Mouse (Mus musculus): ENCODE measurements around the gene Wdr53. TPM values are rescaled to one million over a fixed set of nuclear protein-coding genes. Genes with fewer than 3 reads are reported as not detected.
"Not testable (repeated sequence)": the region's sequence is repeated elsewhere in the genome, so short reads cannot be mapped to it uniquely, and the experiment has no call there.

Wdr53 gene
- polyA plus RNA-seq, 1 experiment from 2014 or later, result 16.0 TPM

- Histone ChIP-seq H3K27me3 (ENCODE audit: control insufficient read depth, insufficient read depth, low read depth, low read length) (no peaks in the 10 kb centered on the region), H3K4me2 (ENCODE audit: low read length) (no peak overlapping the region), H3K4me1 (ENCODE audit: control insufficient read depth, insufficient read depth, low read length) (peaks cover 28% of the 10 kb centered on the region), H3K36me3 (ENCODE audit: control insufficient read depth, insufficient read depth, low read length) (no peaks in the 10 kb centered on the region), H3K4me3 (ENCODE audit: low read depth, low read length) (no peak overlapping the region), H3K9me3 (replicated peaks; ENCODE audit: control insufficient read depth, low read length, poor library complexity, severe bottlenecking) (no peaks in the 10 kb centered on the region), H3K27ac (ENCODE audit: low read length) (no peak overlapping the region), H3K9ac (ENCODE audit: low read depth, low read length) (no peak overlapping the region)
- WGBS, result 63% methylated on average over 1 of the region's 1 CpGs
- ATAC-seq, result no peak
Observed at GRCm38 (mm10) chr16:32275830-32276229, 28.8 kb downstream of the Wdr53 start.

GRCm38 (mm10) chr16:32277308-32278256 is 30.6 kb downstream of the Wdr53 start, which contains the start of gene Rnf168:
TSS of gene Rnf168 (plus strand) at chr16:32277459.
- peak; percentile 95 for ATAC-seq
- H3K27ac ChIP-seq (ENCODE audit: low read length), result peak within 1 kb of the TSS; percentile 95
- no peaks in the 10 kb centered on the region for H3K9me3 ChIP-seq (replicated peaks; ENCODE audit: control insufficient read depth, low read length, poor library complexity, severe bottlenecking)
- no peaks in the 10 kb centered on the region for H3K27me3 ChIP-seq (ENCODE audit: control insufficient read depth, insufficient read depth, low read depth, low read length)
- H3K4me3 ChIP-seq (ENCODE audit: low read depth, low read length), result peak within 1 kb of the TSS; percentile 89
- peaks cover 40% of the 10 kb centered on the region for H3K4me1 ChIP-seq (ENCODE audit: control insufficient read depth, insufficient read depth, low read length)
- H3K9ac ChIP-seq (ENCODE audit: low read depth, low read length), result peak within 1 kb of the TSS; percentile 94
- H3K36me3 ChIP-seq (ENCODE audit: control insufficient read depth, insufficient read depth, low read length), result no peaks in the 10 kb centered on the region
- H3K4me2 ChIP-seq (ENCODE audit: low read length), result peak within 1 kb of the TSS; percentile 86
- under 1% methylated on average over 74 of the region's 75 CpGs for WGBS

- peak overlapping the region; percentile 95 for H3K27ac ChIP-seq (ENCODE audit: low read length)
- peak overlapping the region; percentile 86 for H3K4me2 ChIP-seq (ENCODE audit: low read length)
- WGBS, result 57% methylated on average over 7 of the region's 7 CpGs
- H3K9ac ChIP-seq (ENCODE audit: low read depth, low read length), result peak overlapping the region; percentile 94
- peaks cover 40% of the 10 kb centered on the region for H3K4me1 ChIP-seq (ENCODE audit: control insufficient read depth, insufficient read depth, low read length)
- H3K27me3 ChIP-seq (ENCODE audit: control insufficient read depth, insufficient read depth, low read depth, low read length), result no peaks in the 10 kb centered on the region
- H3K36me3 ChIP-seq (ENCODE audit: control insufficient read depth, insufficient read depth, low read length), result peaks cover 3% of the 10 kb centered on the region; the same call in 1 of the 2 replicates
- peak overlapping the region; percentile 89 for H3K4me3 ChIP-seq (ENCODE audit: low read depth, low read length)
- no peaks in the 10 kb centered on the region for H3K9me3 ChIP-seq (replicated peaks; ENCODE audit: control insufficient read depth, low read length, poor library complexity, severe bottlenecking)
- ATAC-seq, result no peak
Observed at GRCm38 (mm10) chr16:32278396-32278795, 31.4 kb downstream of the Wdr53 start.

- Histone ChIP-seq H3K27ac (ENCODE audit: low read length) (no peak overlapping the region), H3K9me3 (replicated peaks; ENCODE audit: control insufficient read depth, low read length, poor library complexity, severe bottlenecking) (no peaks in the 10 kb centered on the region), H3K27me3 (ENCODE audit: control insufficient read depth, insufficient read depth, low read depth, low read length) (no peaks in the 10 kb centered on the region), H3K36me3 (ENCODE audit: control insufficient read depth, insufficient read depth, low read length) (peaks cover 20% of the 10 kb centered on the region), H3K4me2 (ENCODE audit: low read length) (peak overlapping the region; percentile 48), H3K9ac (ENCODE audit: low read depth, low read length) (no peak overlapping the region), H3K4me3 (ENCODE audit: low read depth, low read length) (no peak overlapping the region; the same call in 1 of the 2 replicates), H3K4me1 (ENCODE audit: control insufficient read depth, insufficient read depth, low read length) (peaks cover 40% of the 10 kb centered on the region)
- WGBS, result 91% methylated on average over 8 of the region's 8 CpGs
- ATAC-seq, result no peak
Observed at GRCm38 (mm10) chr16:32280211-32280610, 33.2 kb downstream of the Wdr53 start.

- ATAC-seq, result no peak
- no peak overlapping the region for H3K4me2 ChIP-seq (ENCODE audit: low read length)
- no peak overlapping the region for H3K4me3 ChIP-seq (ENCODE audit: low read depth, low read length)
- peaks cover 25% of the 10 kb centered on the region for H3K36me3 ChIP-seq (ENCODE audit: control insufficient read depth, insufficient read depth, low read length)
- H3K9me3 ChIP-seq (replicated peaks; ENCODE audit: control insufficient read depth, low read length, poor library complexity, severe bottlenecking), result no peaks in the 10 kb centered on the region
- no peak overlapping the region for H3K27ac ChIP-seq (ENCODE audit: low read length)
- H3K4me1 ChIP-seq (ENCODE audit: control insufficient read depth, insufficient read depth, low read length), result peaks cover 34% of the 10 kb centered on the region
- no peak overlapping the region for H3K9ac ChIP-seq (ENCODE audit: low read depth, low read length)
- H3K27me3 ChIP-seq (ENCODE audit: control insufficient read depth, insufficient read depth, low read depth, low read length), result no peaks in the 10 kb centered on the region
Observed at GRCm38 (mm10) chr16:32282608-32283007, 35.6 kb downstream of the Wdr53 start.

GRCm38 (mm10) chr16:32291821-32292220 is 44.8 kb downstream of the Wdr53 start:
- Histone ChIP-seq H3K4me3 (ENCODE audit: low read depth, low read length) (no peak overlapping the region), H3K9me3 (replicated peaks; ENCODE audit: control insufficient read depth, low read length, poor library complexity, severe bottlenecking) (no peaks in the 10 kb centered on the region), H3K9ac (ENCODE audit: low read depth, low read length) (no peak overlapping the region), H3K27ac (ENCODE audit: low read length) (no peak overlapping the region), H3K36me3 (ENCODE audit: control insufficient read depth, insufficient read depth, low read length) (peaks cover 20% of the 10 kb centered on the region), H3K4me1 (ENCODE audit: control insufficient read depth, insufficient read depth, low read length) (no peaks in the 10 kb centered on the region), H3K27me3 (ENCODE audit: control insufficient read depth, insufficient read depth, low read depth, low read length) (no peaks in the 10 kb centered on the region), H3K4me2 (ENCODE audit: low read length) (no peak overlapping the region)
- no peak for ATAC-seq
- WGBS, result 98% methylated on average over 4 of the region's 4 CpGs

GRCm38 (mm10) chr16:32299617-32300016 is 52.6 kb downstream of the Wdr53 start:
- WGBS, result 98% methylated on average over 4 of the region's 4 CpGs
- H3K27me3 ChIP-seq (ENCODE audit: control insufficient read depth, insufficient read depth, low read depth, low read length); H3K4me1 ChIP-seq (ENCODE audit: control insufficient read depth, insufficient read depth, low read length); ATAC-seq; H3K9me3 ChIP-seq (replicated peaks; ENCODE audit: control insufficient read depth, low read length, poor library complexity, severe bottlenecking); H3K27ac ChIP-seq (ENCODE audit: low read length); H3K4me2 ChIP-seq (ENCODE audit: low read length); H3K9ac ChIP-seq (ENCODE audit: low read depth, low read length); H3K4me3 ChIP-seq (ENCODE audit: low read depth, low read length): not testable (repeated sequence)
- H3K36me3 ChIP-seq (ENCODE audit: control insufficient read depth, insufficient read depth, low read length), result peaks cover 32% of the 10 kb centered on the region

GRCm38 (mm10) chr16:32303046-32303445 is 56.0 kb downstream of the Wdr53 start:
- Histone ChIP-seq H3K9ac (ENCODE audit: low read depth, low read length) (no peak overlapping the region), H3K27ac (ENCODE audit: low read length) (no peak overlapping the region), H3K4me1 (ENCODE audit: control insufficient read depth, insufficient read depth, low read length) (no peaks in the 10 kb centered on the region), H3K9me3 (replicated peaks; ENCODE audit: control insufficient read depth, low read length, poor library complexity, severe bottlenecking) (no peaks in the 10 kb centered on the region), H3K4me2 (ENCODE audit: low read length) (no peak overlapping the region), H3K27me3 (ENCODE audit: control insufficient read depth, insufficient read depth, low read depth, low read length) (no peaks in the 10 kb centered on the region), H3K36me3 (ENCODE audit: control insufficient read depth, insufficient read depth, low read length) (peaks cover 16% of the 10 kb centered on the region), H3K4me3 (ENCODE audit: low read depth, low read length) (no peak overlapping the region)
- no peak for ATAC-seq
- WGBS, result 27% methylated on average over 1 of the region's 1 CpGs

- Histone ChIP-seq H3K9ac (ENCODE audit: low read depth, low read length) (no peak overlapping the region), H3K27me3 (ENCODE audit: control insufficient read depth, insufficient read depth, low read depth, low read length) (no peaks in the 10 kb centered on the region), H3K4me3 (ENCODE audit: low read depth, low read length) (no peak overlapping the region), H3K27ac (ENCODE audit: low read length) (no peak overlapping the region), H3K9me3 (replicated peaks; ENCODE audit: control insufficient read depth, low read length, poor library complexity, severe bottlenecking) (no peaks in the 10 kb centered on the region), H3K4me1 (ENCODE audit: control insufficient read depth, insufficient read depth, low read length) (no peaks in the 10 kb centered on the region), H3K36me3 (ENCODE audit: control insufficient read depth, insufficient read depth, low read length) (peaks cover 9% of the 10 kb centered on the region), H3K4me2 (ENCODE audit: low read length) (no peak overlapping the region)
- ATAC-seq, result no peak
- 95% methylated on average over 7 of the region's 7 CpGs for WGBS
Observed at GRCm38 (mm10) chr16:32303886-32304285, 56.9 kb downstream of the Wdr53 start.

Data from midbrain, embryonic 16.5 days (tissue).